Mouse (Mus musculus) gastrocnemius, adult 18-20 months (tissue): ENCODE measurements around the gene Ncapg2. TPM values are rescaled to one million over a fixed set of nuclear protein-coding genes. Genes with fewer than 3 reads are reported as not detected.

Source experiments
- DNase-seq: peaks from one replicate; pipeline ENCODE4 v3.0.0; 2021; ENCODE audit warnings: low spot score
- total RNA-seq, 2 experiments: library from RNA; stranded (reverse); gene quantifications; 2 replicates each; pipeline ENCODE4 v1.2.3; 2021

The Ncapg2 gene
- total RNA-seq, 2 experiments from 2014 or later, result 0.73 to 1.5 TPM

GRCm38 (mm10) chr12:116438591-116438990 is 33.4 kb downstream of the Ncapg2 start:
- DNase-seq, result no peak

GRCm38 (mm10) chr12:116442184-116442583 is 37.0 kb downstream of the Ncapg2 start:
- no peak for DNase-seq

DNA sequence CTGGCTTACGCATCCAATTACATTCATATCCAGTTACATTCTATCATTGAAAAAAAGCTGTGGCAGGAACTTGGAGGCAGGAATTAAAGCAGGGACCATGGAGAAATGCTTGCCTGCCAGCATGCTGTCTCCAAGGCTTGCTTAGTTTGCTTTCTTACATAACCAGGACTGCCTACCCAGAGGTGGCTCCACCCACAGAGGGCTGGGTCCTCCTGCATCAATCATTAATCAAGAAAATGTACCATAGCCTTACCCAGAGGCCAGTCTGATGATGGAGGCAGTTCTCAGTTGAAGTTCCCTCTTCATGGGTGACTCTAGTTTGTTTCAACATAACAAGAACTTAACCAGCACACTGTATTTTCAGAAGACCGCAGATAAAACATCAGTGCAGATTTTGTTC is 44.3 kb downstream of the Ncapg2 start:
- DNase-seq, result no peak

DNA sequence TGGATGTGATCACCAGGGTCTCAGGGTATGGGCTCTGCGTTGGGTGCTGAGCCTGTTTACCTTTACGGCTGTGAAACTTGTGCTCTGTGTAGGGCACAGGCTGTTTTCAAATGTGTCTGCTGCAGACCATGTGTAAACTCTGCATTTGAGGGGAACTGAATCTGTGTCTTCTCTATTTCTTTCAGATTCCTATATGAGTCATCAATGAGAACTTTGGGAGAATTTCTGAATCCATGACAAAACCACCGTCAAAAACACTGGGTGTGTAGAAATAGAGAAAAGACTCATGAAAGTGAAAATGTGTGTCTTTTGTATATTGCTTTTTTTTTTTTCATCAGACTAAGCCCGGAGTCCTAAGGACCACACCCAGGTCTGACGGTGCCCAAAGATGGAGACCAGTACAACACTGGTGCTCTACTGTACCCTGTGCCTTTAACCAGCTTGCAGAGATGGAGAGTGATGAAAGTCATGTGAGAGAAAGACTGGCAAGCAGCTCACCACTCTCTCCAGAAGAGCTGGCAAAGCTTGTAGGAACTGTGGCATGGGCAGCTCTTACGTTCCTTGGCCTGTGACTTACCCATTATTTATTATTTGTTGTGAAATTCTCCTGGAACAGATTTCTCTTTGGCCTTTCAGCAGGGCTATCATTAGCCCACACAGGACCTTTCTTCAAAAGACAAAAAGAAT is 55.3 kb downstream of the Ncapg2 start:
- DNase-seq, result no peak

GRCm38 (mm10) chr12:116467030-116467429 is 61.8 kb downstream of the Ncapg2 start:
- DNase-seq, result no peak

- DNase-seq, result no peak
Observed at GRCm38 (mm10) chr12:116468348-116468747, 63.1 kb downstream of the Ncapg2 start.

- no peak for DNase-seq
Observed at GRCm38 (mm10) chr12:116469096-116469495, 63.9 kb downstream of the Ncapg2 start.

GRCm38 (mm10) chr12:116473264-116473663 is 68.1 kb downstream of the Ncapg2 start:
- no peak for DNase-seq

DNA sequence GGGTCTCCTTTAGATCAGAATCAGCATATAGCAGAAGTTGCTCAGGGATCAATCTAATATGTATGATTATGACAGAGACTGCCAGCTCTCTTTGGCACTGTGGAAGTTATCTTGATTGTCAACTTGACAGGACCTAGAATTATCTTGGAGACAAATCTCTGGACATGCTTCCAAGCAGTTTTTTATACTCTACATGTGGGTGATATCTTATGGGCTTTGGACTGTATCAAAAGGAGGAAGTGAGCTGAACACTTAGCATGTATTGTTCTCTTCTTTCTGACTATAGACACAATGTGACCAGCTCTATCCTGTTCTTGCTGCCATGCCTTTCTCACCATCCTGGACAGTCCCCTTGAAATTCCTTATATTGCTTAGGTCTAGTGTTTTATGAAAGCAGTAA is 68.6 kb downstream of the Ncapg2 start:
- DNase-seq, result no peak

DNA sequence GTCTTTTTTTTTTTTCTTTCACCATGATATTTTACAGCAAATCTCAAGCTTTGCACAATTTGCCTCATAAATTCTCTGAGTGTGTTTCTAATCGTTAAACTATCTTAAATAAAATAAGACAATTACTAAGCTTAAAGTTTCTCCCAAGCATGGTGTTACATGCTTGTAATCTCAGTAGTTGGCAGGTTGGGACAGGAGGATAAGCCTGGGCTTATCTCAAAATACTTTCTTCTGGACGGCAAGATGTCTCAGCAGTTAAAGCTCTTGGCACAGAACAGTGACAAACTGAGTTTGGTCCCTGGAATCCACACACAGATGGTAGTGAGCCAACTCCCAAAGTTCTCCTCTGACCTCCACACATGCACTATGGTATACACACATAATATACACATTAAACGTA is 69.5 kb downstream of the Ncapg2 start:
- DNase-seq, result no peak

GRCm38 (mm10) chr12:116478771-116479170 is 73.6 kb downstream of the Ncapg2 start:
- no peak for DNase-seq

DNA sequence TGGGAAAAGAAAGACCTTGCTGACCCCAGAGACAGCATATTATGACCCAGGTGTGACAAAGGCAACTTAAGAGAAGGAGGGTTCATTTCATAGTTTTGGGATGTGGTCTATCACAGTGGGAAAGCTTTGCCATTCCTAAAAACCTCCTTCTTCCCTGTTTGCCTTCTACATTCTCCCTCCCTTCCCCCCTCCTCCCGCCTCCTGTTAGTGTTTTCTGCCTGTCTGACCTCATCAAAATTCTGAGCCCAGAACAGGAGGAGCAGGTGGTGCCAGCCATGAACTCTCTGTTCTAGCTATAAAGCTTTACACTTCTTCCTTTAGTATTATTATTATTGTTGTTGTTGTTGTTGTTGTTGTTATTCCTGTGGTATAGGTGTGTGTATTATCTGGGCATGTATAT is 76.7 kb downstream of the Ncapg2 start:
- no peak for DNase-seq

- DNase-seq, result no peak
Observed at GRCm38 (mm10) chr12:116483581-116483980, 78.4 kb downstream of the Ncapg2 start.

- no peak for DNase-seq
Observed at GRCm38 (mm10) chr12:116484991-116485390, 79.8 kb downstream of the Ncapg2 start.

GRCm38 (mm10) chr12:116485591-116486403 is 80.6 kb downstream of the Ncapg2 start, which contains the start of gene Ptprn2:
TSS of gene Ptprn2 (plus strand) at chr12:116485720.
- no peak for DNase-seq

- no peak for DNase-seq
Observed at GRCm38 (mm10) chr12:116486404-116486730, 81.2 kb downstream of the Ncapg2 start.

GRCm38 (mm10) chr12:116488836-116489235 is 83.6 kb downstream of the Ncapg2 start:
- DNase-seq, result no peak

DNA sequence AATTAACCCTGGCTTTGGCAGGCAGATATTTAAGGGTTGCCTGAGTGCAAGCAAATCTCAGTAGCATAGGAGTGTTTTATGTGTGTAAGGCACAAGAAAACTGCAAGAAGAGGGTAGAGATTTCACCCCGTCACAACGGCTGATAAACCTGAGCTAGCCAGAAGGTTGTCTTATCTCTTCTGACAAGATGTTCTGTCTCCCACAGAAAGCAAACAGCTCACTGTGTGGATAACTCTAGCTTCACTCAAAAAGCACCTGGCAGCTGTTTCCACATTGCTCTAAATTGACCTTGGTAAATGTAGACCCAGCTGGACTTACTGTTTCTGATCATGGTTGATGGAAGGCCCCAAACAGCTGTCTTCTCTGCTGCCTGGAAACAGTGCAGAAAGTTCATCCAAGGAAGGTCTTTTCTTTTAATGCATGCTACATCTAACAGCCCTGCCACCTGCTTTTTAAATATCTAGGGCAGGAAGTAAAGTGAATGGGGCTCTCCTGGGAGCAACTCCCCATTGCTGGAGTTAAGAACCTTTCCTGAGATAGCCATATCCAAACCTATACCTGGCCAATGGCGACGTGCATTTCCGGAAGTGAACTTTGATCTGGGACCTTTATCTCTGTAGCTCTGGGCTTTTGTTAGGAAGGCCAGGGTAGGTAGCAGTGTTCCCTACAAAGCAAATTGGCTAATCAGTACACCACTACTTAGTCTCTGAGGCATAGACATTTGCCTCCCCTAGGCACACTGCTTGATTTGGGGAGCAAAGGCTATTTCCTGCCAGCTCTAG is 85.6 kb downstream of the Ncapg2 start:
- no peak for DNase-seq

DNA sequence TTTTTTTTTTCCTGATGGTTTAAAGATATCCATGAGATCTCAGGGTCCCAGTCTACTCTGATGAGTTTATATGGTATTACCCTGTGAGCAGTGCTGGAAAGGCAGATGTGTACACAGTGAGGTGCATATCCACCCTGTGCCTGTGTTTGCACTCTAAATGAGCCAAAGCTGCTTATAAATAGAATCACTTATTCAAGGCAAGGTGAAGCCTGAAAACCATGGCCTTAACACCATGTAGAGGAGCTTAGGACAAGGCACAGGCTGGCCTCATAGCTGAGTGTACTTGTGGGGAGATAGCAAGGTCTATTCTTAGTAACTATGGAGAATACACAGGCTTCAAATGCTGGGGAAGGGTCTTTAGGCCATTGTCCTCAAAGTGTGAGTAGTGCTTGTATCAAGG is 93.5 kb downstream of the Ncapg2 start:
- no peak for DNase-seq

GRCm38 (mm10) chr12:116500652-116501051 is 95.5 kb downstream of the Ncapg2 start:
- no peak for DNase-seq

- DNase-seq, result no peak
Observed at GRCm38 (mm10) chr12:116512482-116512881, 107.3 kb downstream of the Ncapg2 start.
